Mouse (Mus musculus) MN1 (cell line): ENCODE measurements around the gene Trim31.

Source experiments
- DNase-seq: peaks from one replicate; pipeline ENCODE4 v3.0.0-alpha.2; 2016; ENCODE audit warnings: low spot score

Gene Trim31

GRCm38 (mm10) chr17:36944121-36944775 lies 46.3 kb downstream of the Trim31 start:
- no peak for DNase-seq

GRCm38 (mm10) chr17:36947051-36947819 lies 49.3 kb downstream of the Trim31 start:
- DNase-seq, result peak; percentile 81

GRCm38 (mm10) chr17:36948286-36948685 lies 50.4 kb downstream of the Trim31 start:
- DNase-seq, result no peak

- no peak for DNase-seq
Measured at GRCm38 (mm10) chr17:36949265-36949664, 51.3 kb downstream of the Trim31 start.

- DNase-seq, result peak; percentile 99
Measured at GRCm38 (mm10) chr17:36950981-36951947, 53.3 kb downstream of the Trim31 start, which contains the start of gene Ppp1r11. Gene Ppp1r11 (minus strand): TSS chr17:36951741.

- no peak for DNase-seq
Measured at GRCm38 (mm10) chr17:36952631-36953030, 54.7 kb downstream of the Trim31 start.

- DNase-seq, result no peak
Measured at GRCm38 (mm10) chr17:36953062-36953461, 55.1 kb downstream of the Trim31 start.

- peak; percentile 100 for DNase-seq
Measured at GRCm38 (mm10) chr17:36957999-36958743, 60.3 kb downstream of the Trim31 start, which contains the start of the genes Znrd1 and Znrd1as. Gene Znrd1 (minus strand): TSS chr17:36958559. Gene Znrd1as (plus strand): TSS chr17:36958592.

- peak; percentile 43 for DNase-seq
Measured at GRCm38 (mm10) chr17:36958884-36959283, 61.0 kb downstream of the Trim31 start.
